Mouse (Mus musculus) lung, postnatal 0 days (tissue): ENCODE results near the gene Cycs.

Experiments
- CTCF ChIP-seq: IDR thresholded peaks from 2 replicates; pipeline ENCODE4 v1.5.1; 2016; ENCODE audit warnings: antibody characterized with exemption, mild to moderate bottlenecking
- EP300 ChIP-seq: IDR thresholded peaks from 2 replicates; pipeline ENCODE4 v1.6.1; 2016; ENCODE audit warnings: antibody characterized with exemption, mild to moderate bottlenecking, control low read depth

GRCm38 (mm10) chr6:50571661-50572060, 5.3 kb upstream of the Cycs start:
- no peak for TF ChIP-seq EP300
- TF ChIP-seq CTCF = no peak
